Mouse (Mus musculus) thymus, postnatal 0 days (tissue): Measurements from ENCODE around the gene Crygc. TPM values are rescaled to one million over a fixed set of nuclear protein-coding genes. Genes with fewer than 3 reads are reported as not detected.

Experiments
- DNase-seq: peaks from one replicate; pipeline ENCODE4 v3.0.0-alpha.2; 2015; ENCODE audit warnings: low spot score
- polyA plus RNA-seq: library from polyadenylated mRNA; unstranded; fragments of >200 nt; fragmentation: Nextera tagmentation; extraction: Ambion mirVana; gene quantifications from 2 replicates; pipeline ENCODE4 v1.2.1, GENCODE M21; 2015

Crygc gene
- 0.36 and 0.37 TPM in 2 replicates for polyA plus RNA-seq

- DNase-seq: no peak
Observed at GRCm38 (mm10) chr1:65073589-65073988, at the start of gene Crygc. TSS of gene Crygc (minus strand) at chr1:65073689.

- no peak for DNase-seq
Observed at GRCm38 (mm10) chr1:65122574-65123372, 49.3 kb upstream of the Crygc start, which contains the start of gene D630023F18Rik. TSS of gene D630023F18Rik (minus strand) at chr1:65123214.

- no peak for DNase-seq
Observed at GRCm38 (mm10) chr1:65119438-65119837, 45.9 kb upstream of the Crygc start, which contains the start of gene Gm28845. TSS of gene Gm28845 (minus strand) at chr1:65119558.

- no peak for DNase-seq
Observed at GRCm38 (mm10) chr1:65118150-65118913, 44.8 kb upstream of the Crygc start.

GRCm38 (mm10) chr1:65113536-65114172 is 40.2 kb upstream of the Crygc start:
- DNase-seq: no peak

GRCm38 (mm10) chr1:65112807-65113196 is 39.3 kb upstream of the Crygc start:
- DNase-seq: no peak

GRCm38 (mm10) chr1:65112031-65112806 is 38.7 kb upstream of the Crygc start:
- peak; percentile 37 for DNase-seq

GRCm38 (mm10) chr1:65109756-65110435 is 36.4 kb upstream of the Crygc start:
- DNase-seq: no peak

GRCm38 (mm10) chr1:65109196-65109595 is 35.7 kb upstream of the Crygc start:
- DNase-seq: no peak

- no peak for DNase-seq
Observed at GRCm38 (mm10) chr1:65107654-65108279, 34.3 kb upstream of the Crygc start.

- DNase-seq: no peak
Observed at GRCm38 (mm10) chr1:65103273-65103672, 29.8 kb upstream of the Crygc start, which contains the start of gene Cryga. TSS of gene Cryga (minus strand) at chr1:65103373.

- DNase-seq: no peak
Observed at GRCm38 (mm10) chr1:65096953-65097352, 23.5 kb upstream of the Crygc start.

GRCm38 (mm10) chr1:65091566-65091965 is 18.1 kb upstream of the Crygc start:
- DNase-seq: no peak

GRCm38 (mm10) chr1:65090370-65090769 is 16.9 kb upstream of the Crygc start:
- DNase-seq: no peak

- DNase-seq: no peak
Observed at GRCm38 (mm10) chr1:65088567-65089356, 15.3 kb upstream of the Crygc start.

GRCm38 (mm10) chr1:65082188-65082587 is 8.7 kb upstream of the Crygc start, which contains the start of gene Crygb:
TSS of gene Crygb (minus strand) at chr1:65082288.
- no peak for DNase-seq

GRCm38 (mm10) chr1:65075607-65076006 is 2.1 kb upstream of the Crygc start:
- no peak for DNase-seq

GRCm38 (mm10) chr1:65067842-65068241 is 5.6 kb downstream of the Crygc start:
- DNase-seq: no peak

GRCm38 (mm10) chr1:65064201-65064600 is 9.3 kb downstream of the Crygc start:
- no peak for DNase-seq
